Mouse (Mus musculus): ENCODE results near the gene Dcun1d2. TPM values are rescaled to one million over a fixed set of nuclear protein-coding genes. Genes with fewer than 3 reads are reported as not detected.
"Not testable (repeated sequence)": the region's sequence is repeated elsewhere in the genome, so short reads cannot be mapped to it uniquely, and the experiment has no call there.

Dcun1d2 gene
- 29.9 and 31.5 TPM in 2 replicates for polyA plus RNA-seq (2016; fragmentation: Nextera tagmentation; extraction: Ambion mirVana)

DNA sequence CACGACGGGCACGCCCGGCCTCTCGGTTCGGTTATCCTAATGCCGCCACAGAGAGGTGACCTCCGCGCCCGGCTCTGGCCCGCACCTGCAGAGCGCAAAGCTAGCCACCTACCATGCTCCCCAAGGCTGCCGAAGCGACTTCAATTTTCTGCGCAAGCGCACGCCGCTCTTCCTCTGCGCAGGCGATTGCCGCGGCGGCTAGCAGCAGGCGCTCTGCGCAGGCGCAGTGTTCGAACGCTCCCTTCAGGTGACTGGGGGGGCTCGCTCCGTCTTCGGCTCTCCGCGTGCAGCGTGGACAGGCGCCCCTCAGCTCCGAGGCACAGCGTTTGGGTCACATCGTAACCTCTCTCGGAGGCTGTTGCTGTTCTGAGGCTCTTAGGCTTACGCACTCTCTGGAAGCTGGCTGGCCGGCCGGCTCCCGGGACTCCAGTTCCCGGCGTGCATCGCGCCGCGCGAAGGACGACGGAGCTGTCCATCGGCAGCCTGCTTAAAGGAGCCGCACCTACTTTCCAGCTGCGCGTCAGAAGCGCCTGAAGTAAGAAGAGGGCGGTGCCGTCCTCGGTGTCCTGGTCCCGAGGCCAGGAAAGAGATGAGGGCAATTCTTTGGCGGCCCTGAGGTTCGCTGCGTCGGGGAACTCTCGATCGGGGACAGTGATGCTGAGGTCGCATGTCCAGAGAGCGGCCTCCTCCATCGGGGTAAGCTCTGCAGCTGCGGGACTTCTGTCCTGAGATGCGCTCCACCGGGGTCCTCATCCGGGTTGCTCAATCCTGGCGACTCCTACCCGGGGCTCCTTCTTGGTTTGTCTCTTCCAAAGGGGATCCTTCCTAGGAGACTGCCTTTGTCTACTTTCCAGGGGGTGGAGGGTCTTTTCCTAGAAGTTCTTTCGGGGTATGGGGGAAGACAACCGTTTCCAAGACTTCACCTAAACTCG lies at the start of gene Dcun1d2, which contains the start of gene Tmco3:
Gene Dcun1d2 (minus strand): TSS at position 440 of the 932 bp plus-strand sequence.
Gene Tmco3 (plus strand): TSS at position 499 of the 932 bp plus-strand sequence.
- Histone ChIP-seq H3K27me3 (no peaks in the 10 kb centered on the region), H3K4me1 (replicated peaks) (peaks cover 17% of the 10 kb centered on the region), H3K27ac (peak within 1 kb of the TSS; percentile 90), H3K36me3 (peaks cover 17% of the 10 kb centered on the region), H3K4me3 (replicated peaks) (peak within 1 kb of the TSS; percentile 78), H3K9me3 (no peaks in the 10 kb centered on the region), H3K9ac (replicated peaks) (peak within 1 kb of the TSS; percentile 77), H3K4me2 (peak within 1 kb of the TSS; percentile 88)
- ATAC-seq (ENCODE audit: insufficient number of reproducible peaks, insufficient read depth, low FRiP score, low TSS enrichment, low read depth), result peak; percentile 91
- WGBS, result under 1% methylated on average over 79 of the region's 79 CpGs

DNA sequence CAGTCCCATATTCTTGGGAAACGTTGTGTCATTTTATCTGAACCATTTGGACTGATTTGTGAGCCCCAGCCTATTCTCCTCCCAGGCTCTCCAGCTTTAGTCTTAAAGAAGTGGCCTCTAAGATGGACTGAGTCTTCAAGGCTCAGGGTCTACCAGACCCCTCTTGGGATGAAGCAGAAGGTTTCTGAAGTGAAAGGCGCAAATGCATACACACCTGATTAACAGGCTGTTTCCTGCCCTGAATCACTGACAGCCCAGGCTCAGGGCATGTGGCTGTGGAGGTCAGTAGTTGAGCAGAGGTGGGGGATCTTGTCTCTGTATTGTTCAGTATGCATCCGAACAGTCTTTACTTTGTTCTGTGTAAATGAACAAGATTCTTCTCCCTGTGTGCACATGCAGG lies 49.7 kb upstream of the Dcun1d2 start:
- Histone ChIP-seq H3K27ac (0 out of 2 replicates have a peak overlapping the region, but pooled peaks have one; percentile 50), H3K4me2 (peak overlapping the region; percentile 76), H3K9me3 (no peaks in the 10 kb centered on the region), H3K27me3 (no peaks in the 10 kb centered on the region), H3K36me3 (peaks cover 25% of the 10 kb centered on the region), H3K9ac (replicated peaks) (peak overlapping the region; percentile 97; the same call in 1 of the 2 replicates), H3K4me1 (replicated peaks) (peaks cover 12% of the 10 kb centered on the region), H3K4me3 (replicated peaks) (0 out of 2 replicates have a peak overlapping the region, but pooled peaks have one; percentile 99)
- no peak for ATAC-seq (ENCODE audit: insufficient number of reproducible peaks, insufficient read depth, low FRiP score, low TSS enrichment, low read depth)
- WGBS, result 73% methylated on average over 3 of the region's 3 CpGs

DNA sequence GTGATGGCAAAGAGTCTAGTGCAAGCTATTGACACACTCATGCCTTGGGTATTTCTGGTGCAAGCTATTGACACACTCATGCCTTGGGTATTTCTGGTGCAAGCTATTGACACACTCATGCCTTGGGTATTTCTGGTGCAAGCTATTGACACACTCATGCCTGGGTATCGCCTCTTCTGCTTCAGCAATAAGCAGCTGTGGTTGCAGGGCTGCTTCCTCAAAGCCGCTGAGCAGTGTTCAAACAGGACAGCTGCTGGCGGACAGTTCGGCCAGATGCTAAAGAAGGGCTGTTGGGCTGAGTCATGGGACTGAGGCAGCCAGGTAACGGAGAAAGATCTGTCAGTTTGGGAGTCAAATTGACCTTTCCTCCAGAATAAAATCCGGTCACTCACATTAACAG lies 49.3 kb upstream of the Dcun1d2 start:
- peaks cover 12% of the 10 kb centered on the region for H3K4me1 ChIP-seq (replicated peaks)
- not testable (repeated sequence) for H3K4me2 ChIP-seq; H3K27ac ChIP-seq; H3K4me3 ChIP-seq (replicated peaks); H3K9ac ChIP-seq (replicated peaks); ATAC-seq (ENCODE audit: insufficient number of reproducible peaks, insufficient read depth, low FRiP score, low TSS enrichment, low read depth); H3K9me3 ChIP-seq; H3K27me3 ChIP-seq
- WGBS, result 89% methylated on average over 6 of the region's 6 CpGs
- peaks cover 21% of the 10 kb centered on the region for H3K36me3 ChIP-seq

DNA sequence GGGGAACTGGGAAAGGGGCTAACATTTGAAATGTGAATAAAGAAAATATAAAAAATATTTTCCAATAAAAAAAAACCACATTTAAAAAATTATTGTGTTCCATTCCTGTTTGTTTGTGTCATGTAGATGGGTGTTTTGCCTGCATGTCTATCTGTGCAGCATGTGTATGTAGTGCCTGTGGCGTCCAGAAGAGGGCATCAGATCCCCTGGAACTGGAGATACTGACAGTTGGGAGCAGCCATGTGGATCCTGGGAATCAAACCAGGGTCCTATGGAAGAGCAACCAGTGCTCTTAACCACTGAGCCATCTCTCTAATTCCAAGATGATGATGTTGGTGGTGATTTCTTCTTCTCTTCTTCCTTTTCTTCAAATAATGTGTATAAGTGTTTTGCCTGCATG lies 46.7 kb upstream of the Dcun1d2 start:
- no peak overlapping the region for H3K4me3 ChIP-seq (replicated peaks)
- H3K9me3 ChIP-seq, result no peaks in the 10 kb centered on the region
- no peaks in the 10 kb centered on the region for H3K27me3 ChIP-seq
- ATAC-seq (ENCODE audit: insufficient number of reproducible peaks, insufficient read depth, low FRiP score, low TSS enrichment, low read depth), result no peak
- H3K4me2 ChIP-seq, result no peak overlapping the region
- no peak overlapping the region for H3K9ac ChIP-seq (replicated peaks)
- no peaks in the 10 kb centered on the region for H3K4me1 ChIP-seq (replicated peaks)
- 48% methylated on average over 1 of the region's 1 CpGs for WGBS
- no peak overlapping the region for H3K27ac ChIP-seq
- no peaks in the 10 kb centered on the region for H3K36me3 ChIP-seq

DNA sequence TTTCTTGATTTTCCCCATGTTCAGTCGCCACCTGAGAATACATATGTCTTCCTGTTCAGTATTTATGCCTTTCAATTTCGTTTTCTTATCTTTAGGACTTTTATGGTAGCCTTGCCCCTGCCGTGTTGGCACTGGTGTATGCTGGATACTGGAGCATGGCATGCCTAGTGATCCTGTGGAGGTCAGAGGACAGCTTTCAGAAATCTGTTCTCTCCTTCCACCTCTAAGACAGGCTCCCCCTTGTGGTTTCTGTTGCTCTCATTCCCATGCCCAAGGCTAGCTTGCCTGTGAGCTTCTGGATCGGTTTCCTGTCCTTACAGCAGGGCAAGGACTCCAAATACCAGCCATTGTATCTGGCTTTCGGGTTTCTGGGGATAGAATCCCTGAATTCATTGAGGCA lies 38.7 kb upstream of the Dcun1d2 start:
- ATAC-seq (ENCODE audit: insufficient number of reproducible peaks, insufficient read depth, low FRiP score, low TSS enrichment, low read depth), result no peak

DNA sequence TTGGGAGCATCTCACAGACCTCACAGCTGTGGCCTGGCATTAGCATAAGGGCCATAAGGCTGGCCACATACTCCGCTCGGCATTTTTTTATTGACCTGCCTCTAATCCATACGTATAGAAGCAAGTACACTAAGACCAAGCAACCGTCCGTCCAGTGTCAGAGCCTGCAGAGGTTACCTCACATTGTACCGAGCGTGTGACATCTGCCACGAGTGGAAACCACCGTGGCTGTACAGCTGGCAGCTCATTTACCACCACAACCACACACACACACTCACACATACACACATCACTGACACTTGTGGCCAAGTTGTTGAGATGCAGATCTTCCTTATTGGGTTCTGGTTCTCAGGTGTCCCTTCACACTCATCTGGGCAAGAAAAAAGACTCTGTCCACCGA lies 28.7 kb upstream of the Dcun1d2 start:
- Histone ChIP-seq H3K27me3 (no peaks in the 10 kb centered on the region), H3K4me3 (replicated peaks) (no peak overlapping the region), H3K9ac (replicated peaks) (no peak overlapping the region), H3K27ac (no peak overlapping the region), H3K36me3 (peaks cover 67% of the 10 kb centered on the region), H3K9me3 (no peaks in the 10 kb centered on the region), H3K4me2 (no peak overlapping the region), H3K4me1 (replicated peaks) (no peaks in the 10 kb centered on the region)
- no peak for ATAC-seq (ENCODE audit: insufficient number of reproducible peaks, insufficient read depth, low FRiP score, low TSS enrichment, low read depth)
- WGBS, result 91% methylated on average over 10 of the region's 10 CpGs

More for the DNA sequence above, 38.7 kb upstream of the Dcun1d2 start:
- H3K9me3 ChIP-seq, result no peaks in the 10 kb centered on the region
- no peak overlapping the region for H3K4me2 ChIP-seq
- no peaks in the 10 kb centered on the region for H3K27me3 ChIP-seq
- H3K4me3 ChIP-seq (replicated peaks), result no peak overlapping the region
- no peak overlapping the region for H3K9ac ChIP-seq (replicated peaks)
- peaks cover 7% of the 10 kb centered on the region for H3K36me3 ChIP-seq
- 32% methylated on average over 5 of the region's 5 CpGs for WGBS
- H3K4me1 ChIP-seq (replicated peaks), result no peaks in the 10 kb centered on the region
- H3K27ac ChIP-seq, result no peak overlapping the region

DNA sequence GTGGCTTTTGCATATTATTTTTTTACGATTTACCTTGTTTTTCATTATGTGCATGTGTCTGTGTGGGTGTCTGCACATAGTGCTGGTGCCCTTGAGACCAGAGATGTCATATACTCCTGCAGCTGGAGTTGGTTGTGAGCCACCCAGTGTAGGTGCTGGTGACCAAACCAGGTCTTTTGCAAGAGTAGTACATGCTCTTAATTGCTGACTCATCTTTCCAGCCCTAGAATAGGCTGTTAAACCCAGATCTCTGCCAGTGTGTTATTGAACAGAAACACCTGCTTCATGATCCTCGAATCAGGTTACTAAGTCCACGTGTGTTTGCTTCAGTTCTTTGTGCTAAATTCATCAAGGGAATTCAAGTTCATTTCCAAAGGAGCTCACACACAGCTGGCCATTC lies 27.0 kb upstream of the Dcun1d2 start:
- no peak for ATAC-seq (ENCODE audit: insufficient number of reproducible peaks, insufficient read depth, low FRiP score, low TSS enrichment, low read depth)
- peaks cover 74% of the 10 kb centered on the region for H3K36me3 ChIP-seq
- no peak overlapping the region for H3K4me2 ChIP-seq

DNA sequence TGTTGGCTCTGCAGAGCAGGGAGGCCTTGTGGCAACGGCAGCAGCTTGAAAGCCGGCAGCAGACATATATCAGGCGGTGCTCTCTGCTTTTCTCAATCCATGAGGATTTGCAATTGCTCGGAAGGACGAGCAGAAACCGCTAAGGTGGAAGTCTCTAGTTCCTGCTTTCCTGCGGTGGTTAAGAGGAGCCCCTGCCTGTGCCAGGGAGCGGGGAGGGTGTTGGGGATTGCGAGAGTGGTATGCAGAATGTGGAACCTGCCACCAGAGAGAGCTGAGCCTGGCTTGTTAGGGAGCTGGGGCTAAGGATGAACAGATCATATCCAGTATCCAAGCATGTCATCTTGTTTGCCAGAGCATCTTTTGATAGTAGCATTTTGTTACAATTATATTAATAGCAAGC lies 19.0 kb upstream of the Dcun1d2 start:
- H3K4me1 ChIP-seq (replicated peaks), result no peaks in the 10 kb centered on the region
- no peak overlapping the region for H3K9ac ChIP-seq (replicated peaks)
- H3K4me3 ChIP-seq (replicated peaks), result no peak overlapping the region
- H3K27ac ChIP-seq, result no peak overlapping the region
- no peak for ATAC-seq (ENCODE audit: insufficient number of reproducible peaks, insufficient read depth, low FRiP score, low TSS enrichment, low read depth)
- WGBS, result 83% methylated on average over 9 of the region's 9 CpGs
- no peak overlapping the region for H3K4me2 ChIP-seq
- no peaks in the 10 kb centered on the region for H3K27me3 ChIP-seq
- H3K36me3 ChIP-seq, result peaks cover 77% of the 10 kb centered on the region
- H3K9me3 ChIP-seq, result no peaks in the 10 kb centered on the region

More for the DNA sequence above, 27.0 kb upstream of the Dcun1d2 start:
- Histone ChIP-seq H3K9ac (replicated peaks) (no peak overlapping the region), H3K27me3 (no peaks in the 10 kb centered on the region), H3K9me3 (no peaks in the 10 kb centered on the region), H3K4me1 (replicated peaks) (no peaks in the 10 kb centered on the region), H3K4me3 (replicated peaks) (no peak overlapping the region), H3K27ac (no peak overlapping the region)
- 78% methylated on average over 3 of the region's 3 CpGs for WGBS

DNA sequence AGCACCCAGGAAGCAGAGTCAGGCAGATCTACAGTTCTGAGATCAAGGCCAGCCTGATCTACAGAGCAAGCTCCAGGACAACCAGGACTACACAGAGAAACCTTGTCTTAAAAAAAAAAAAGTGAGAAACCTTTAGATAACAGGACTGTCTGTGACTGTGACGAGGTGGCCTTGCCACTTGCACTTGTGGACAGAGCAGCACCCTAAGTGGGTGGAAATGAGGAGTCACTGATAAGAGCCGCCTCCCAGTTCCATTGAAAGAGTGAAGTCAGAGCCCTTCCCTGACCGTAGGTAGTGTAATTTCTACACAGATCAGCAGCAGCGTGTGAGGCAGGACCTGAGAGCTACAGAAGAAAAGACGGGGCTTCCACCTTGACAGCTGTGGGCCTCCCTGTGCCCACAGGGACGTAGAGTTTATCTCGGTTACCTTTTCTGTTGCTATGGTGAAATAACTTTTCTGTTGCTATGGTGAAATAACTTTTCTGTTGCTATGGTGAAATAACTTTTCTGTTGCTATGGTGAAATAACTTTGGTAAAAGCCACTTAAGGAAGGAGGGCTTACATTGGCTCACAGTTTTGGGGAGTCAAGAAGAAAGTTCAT lies 18.5 kb upstream of the Dcun1d2 start:
- 89% methylated on average over 7 of the region's 7 CpGs for WGBS
- no peaks in the 10 kb centered on the region for H3K4me1 ChIP-seq (replicated peaks)
- no peak overlapping the region for H3K9ac ChIP-seq (replicated peaks)
- ATAC-seq (ENCODE audit: insufficient number of reproducible peaks, insufficient read depth, low FRiP score, low TSS enrichment, low read depth), result no peak
- H3K27ac ChIP-seq, result no peak overlapping the region
- peaks cover 81% of the 10 kb centered on the region for H3K36me3 ChIP-seq
- no peak overlapping the region for H3K4me3 ChIP-seq (replicated peaks)
- no peaks in the 10 kb centered on the region for H3K27me3 ChIP-seq
- no peaks in the 10 kb centered on the region for H3K9me3 ChIP-seq
- H3K4me2 ChIP-seq, result no peak overlapping the region

DNA sequence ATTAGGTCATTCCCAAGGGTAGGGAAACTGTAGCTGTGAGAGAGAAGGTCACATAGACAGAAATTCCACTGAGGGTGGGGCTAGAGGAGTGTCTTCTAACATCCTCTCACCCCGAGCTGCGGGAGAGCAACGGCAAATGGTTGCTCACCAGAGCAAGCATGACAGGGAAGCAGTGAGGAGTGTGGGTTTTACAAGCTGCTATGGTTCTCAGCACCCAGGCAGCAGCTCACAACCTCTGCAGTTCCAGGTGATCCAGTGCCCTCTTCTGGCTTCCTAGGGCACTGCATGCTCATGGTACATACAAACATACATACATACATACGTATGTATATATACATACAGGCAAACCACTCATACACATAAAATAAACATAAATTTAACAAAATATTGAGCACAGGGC lies 18.0 kb upstream of the Dcun1d2 start:
- Histone ChIP-seq H3K9me3 (no peaks in the 10 kb centered on the region), H3K9ac (replicated peaks) (no peak overlapping the region), H3K4me1 (replicated peaks) (no peaks in the 10 kb centered on the region), H3K27me3 (no peaks in the 10 kb centered on the region), H3K27ac (no peak overlapping the region), H3K36me3 (peaks cover 81% of the 10 kb centered on the region), H3K4me2 (no peak overlapping the region), H3K4me3 (replicated peaks) (no peak overlapping the region)
- no peak for ATAC-seq (ENCODE audit: insufficient number of reproducible peaks, insufficient read depth, low FRiP score, low TSS enrichment, low read depth)
- 95% methylated on average over 4 of the region's 4 CpGs for WGBS

DNA sequence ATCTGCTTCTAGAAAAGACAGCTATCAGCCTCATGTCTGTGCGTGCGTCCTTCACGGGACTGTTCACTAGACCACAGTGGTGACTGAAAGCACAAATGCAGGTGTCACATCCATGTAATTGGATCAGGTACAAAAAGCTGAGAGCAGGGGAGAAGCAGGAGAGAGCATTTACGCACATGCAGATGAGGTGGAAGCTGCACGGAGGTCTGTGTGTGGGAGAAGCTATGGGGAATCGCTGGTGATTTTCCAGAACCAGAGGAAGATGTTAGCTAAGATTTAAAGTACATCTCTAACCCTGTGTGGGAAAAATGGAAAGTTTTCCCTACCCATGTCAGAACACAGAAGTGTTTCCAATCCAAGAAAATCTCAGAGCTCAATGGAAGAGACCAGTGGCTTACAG lies 17.5 kb upstream of the Dcun1d2 start:
- Histone ChIP-seq H3K27ac (no peak overlapping the region), H3K36me3 (peaks cover 81% of the 10 kb centered on the region), H3K4me2 (no peak overlapping the region), H3K9me3 (no peaks in the 10 kb centered on the region), H3K27me3 (no peaks in the 10 kb centered on the region), H3K9ac (replicated peaks) (no peak overlapping the region), H3K4me1 (replicated peaks) (no peaks in the 10 kb centered on the region), H3K4me3 (replicated peaks) (no peak overlapping the region)
- 91% methylated on average over 6 of the region's 6 CpGs for WGBS
- no peak for ATAC-seq (ENCODE audit: insufficient number of reproducible peaks, insufficient read depth, low FRiP score, low TSS enrichment, low read depth)

Data from limb, embryonic 12.5 days (tissue).